Mouse (Mus musculus) gastrocnemius, adult 18-20 months (tissue): Measurements from ENCODE around the gene Plac9b. TPM values are rescaled to one million over a fixed set of nuclear protein-coding genes. Genes with fewer than 3 reads are reported as not detected.
"Not testable (repeated sequence)": the region's sequence is repeated elsewhere in the genome, so short reads cannot be mapped to it uniquely, and the experiment has no call there.

Source experiments
- DNase-seq: peaks from one replicate; pipeline ENCODE4 v3.0.0; 2021; ENCODE audit warnings: low spot score
- long read RNA-seq, 2 experiments: library from polyadenylated mRNA; stranded (forward); transcript quantifications; one replicate each; pipeline ENCODE4 v2.0.0; 2021
- total RNA-seq, 2 experiments: library from RNA; stranded (reverse); gene quantifications; 2 replicates each; pipeline ENCODE4 v1.2.3; 2021

Plac9b gene
- total RNA-seq = 10 to 100 TPM; 29.3 to 34.0 TPM
- long read RNA-seq, experiment 1, transcript Plac9b-203 (4 exons, 1,040 nt) = major isoform, 6 of 7 reads
- long read RNA-seq, experiment 1, partial matches to known transcripts = 0 of 7 reads
- long read RNA-seq, experiment 1, other reads (novel, unspliced or antisense) = 1 of 7 reads
- long read RNA-seq, experiment 2, transcript Plac9b-203 (4 exons, 1,040 nt) = major isoform, 12 of 12 reads
- long read RNA-seq, experiment 2, partial matches to known transcripts = 0 of 12 reads
- long read RNA-seq, experiment 2, other reads (novel, unspliced or antisense) = 0 of 12 reads

DNA sequence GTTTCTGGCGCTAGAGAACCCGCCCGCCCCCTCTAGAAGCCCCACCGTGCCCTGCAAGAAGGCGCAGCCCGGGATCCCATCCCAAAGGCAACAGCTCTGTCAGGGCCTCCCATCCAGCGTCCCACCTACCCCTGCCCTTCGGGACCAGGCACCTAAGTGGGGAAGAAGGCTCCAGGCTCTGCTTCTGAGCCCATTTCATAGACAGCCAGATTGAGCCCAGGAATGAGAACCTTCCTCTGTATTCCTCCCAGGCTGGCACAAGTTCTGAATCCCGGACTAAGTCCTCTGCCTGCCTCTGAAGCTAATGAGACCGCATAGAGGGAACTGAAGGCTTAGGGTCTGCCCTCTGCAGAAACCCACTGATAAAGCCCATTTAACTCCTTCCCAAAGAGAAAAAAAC, at the start of gene Plac9b:
Gene Plac9b (minus strand): TSS at position 101 of the 400 bp plus-strand sequence.
- not testable (repeated sequence) for DNase-seq

DNA sequence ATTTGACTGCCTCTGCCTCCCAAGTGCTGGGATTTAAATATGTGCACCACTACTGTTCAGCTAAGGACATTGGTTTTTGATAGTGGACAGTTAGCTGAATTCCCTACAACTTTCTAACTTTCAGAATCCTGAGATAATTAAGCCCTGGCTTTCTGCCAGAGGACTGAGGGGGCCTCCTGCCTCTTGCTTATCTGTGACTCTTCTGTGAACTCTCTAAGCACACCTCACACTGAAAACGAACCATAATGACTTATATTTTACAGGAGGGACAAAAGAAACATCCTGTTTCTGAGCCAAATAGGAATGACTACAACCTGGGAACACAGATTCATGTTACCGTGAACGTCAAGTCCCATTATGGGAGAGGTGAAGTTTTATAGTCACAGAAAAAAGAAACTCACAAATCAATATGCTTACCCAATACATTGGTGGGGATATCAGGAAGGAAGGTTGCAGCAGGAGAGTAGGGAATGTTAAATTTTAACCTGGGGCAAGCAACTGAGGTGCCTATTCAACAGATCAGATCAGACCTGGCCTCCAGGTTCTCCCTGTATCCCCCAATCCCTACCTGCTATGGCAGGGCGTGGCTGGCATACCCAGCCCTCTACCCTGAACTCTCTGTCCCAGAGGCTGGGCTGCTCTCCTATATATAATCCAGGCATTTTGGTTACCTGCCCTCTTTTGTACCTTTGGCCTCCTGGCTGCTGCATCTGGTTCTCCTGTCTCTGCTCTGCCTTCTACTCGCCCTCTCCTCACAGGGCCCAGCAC, 34.1 kb upstream of the Plac9b start:
- not testable (repeated sequence) for DNase-seq

DNA sequence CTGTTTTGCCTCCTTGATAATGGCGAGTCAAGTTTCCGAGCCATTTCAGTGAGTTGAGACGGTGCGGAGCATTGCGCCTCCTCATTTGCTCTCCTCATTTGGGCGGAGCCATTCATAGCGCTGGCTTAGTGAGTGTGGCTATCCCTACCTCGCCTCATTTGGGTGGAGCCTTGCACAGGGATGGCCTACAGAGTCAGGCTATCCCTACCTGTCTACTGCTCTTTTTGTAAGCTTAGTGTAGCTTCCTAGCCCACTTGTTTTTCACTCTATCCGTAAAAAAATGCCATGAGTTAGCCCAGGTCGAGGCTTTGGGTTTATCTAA, 24.6 kb upstream of the Plac9b start, which contains the start of gene Tmem254b:
Gene Tmem254b (minus strand): TSS at position 116 of the 322 bp plus-strand sequence.
- DNase-seq = not testable (repeated sequence)

DNA sequence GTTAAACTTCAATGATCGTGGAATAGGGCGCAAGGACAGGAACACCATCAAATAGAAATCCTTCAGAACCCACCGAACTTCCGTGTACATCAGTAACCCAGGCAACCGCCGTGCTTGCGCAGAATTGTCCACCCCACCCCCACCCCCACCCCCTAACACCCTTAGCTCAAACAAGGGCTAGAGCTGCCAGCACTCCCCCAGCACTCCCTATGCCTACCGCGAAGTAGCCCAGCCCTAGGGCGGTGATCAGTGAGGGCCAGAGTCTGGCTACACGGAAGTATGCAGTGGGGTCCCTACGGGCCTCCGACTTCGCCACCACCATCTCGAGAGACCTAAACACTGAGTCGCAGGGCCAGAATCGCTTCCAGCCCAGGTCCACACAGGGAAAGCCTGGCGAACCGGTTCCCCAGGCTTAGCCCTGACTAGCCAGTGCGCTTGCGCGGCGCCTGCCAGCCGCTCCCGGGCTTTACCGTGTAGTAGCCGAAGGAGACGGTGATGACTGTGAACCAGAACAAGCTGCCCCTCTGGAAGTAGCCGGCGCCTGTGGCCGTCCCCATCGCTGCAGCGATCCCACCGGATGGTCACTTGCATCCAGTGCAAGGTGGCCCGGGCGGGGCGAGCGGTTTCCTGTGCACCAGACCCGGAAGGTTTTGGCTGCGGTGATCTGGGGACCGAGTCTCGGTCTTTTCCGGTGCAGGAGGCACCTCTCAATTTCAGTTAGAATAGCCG, 24.1 kb upstream of the Plac9b start:
- not testable (repeated sequence) for DNase-seq

DNA sequence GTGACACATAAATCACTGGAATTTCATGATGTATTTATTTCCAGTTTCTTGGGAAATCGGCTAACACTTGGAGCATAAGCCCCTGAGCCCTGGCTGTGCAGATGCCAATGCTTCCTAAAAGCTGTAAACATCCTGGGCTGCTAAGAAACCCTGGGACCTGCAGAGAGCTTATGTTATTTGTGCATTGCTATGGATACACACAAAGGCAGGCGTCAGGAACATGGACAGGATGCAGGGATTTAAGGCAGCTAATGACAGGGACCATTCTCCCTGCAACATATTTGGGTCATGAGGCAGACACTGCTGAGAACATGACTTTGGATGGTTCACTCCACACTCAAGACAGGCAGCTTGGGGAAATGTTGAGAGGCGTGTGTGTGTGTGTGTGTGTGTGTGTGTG, 15.6 kb upstream of the Plac9b start:
- not testable (repeated sequence) for DNase-seq

DNA sequence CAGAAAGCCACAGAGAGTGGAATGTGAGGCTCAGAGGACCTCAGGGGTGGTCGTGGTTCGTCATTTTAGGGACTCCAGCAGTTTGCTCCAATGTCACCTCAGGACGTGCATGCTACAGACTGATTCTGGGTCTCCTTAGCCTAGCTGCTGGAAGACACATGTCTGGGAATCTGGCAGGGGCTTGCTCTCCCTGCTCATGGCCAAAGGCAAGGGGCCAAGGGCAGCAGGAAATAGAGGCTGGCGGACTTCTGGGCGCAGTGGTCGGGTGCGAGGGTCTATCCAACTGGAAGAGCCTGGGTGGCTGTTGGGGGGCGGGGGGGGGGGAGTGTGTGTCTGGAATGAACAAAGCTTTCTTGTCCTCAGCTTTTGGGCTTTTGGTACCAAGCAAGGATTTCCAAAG, 6.1 kb upstream of the Plac9b start:
- DNase-seq = not testable (repeated sequence)

DNA sequence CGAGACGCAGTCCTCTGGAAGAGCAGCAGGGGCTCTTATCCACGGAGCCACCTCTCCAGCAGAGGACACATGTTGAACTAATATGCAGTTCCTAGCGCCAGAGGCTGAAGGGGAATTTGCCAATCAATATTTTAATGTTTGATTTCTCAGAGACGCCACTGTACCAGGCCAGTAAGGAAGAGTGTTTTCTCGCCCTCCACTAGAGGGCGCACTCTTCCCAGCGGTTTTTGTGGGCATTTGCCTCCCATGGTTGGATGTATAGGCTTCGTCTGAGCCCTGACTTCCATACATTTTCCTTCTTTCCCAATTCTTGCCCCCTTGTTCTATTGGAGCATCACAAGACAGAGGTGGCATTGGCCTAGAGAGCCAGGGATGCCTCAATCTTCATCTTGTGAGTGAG, 4.4 kb upstream of the Plac9b start:
- DNase-seq = not testable (repeated sequence)

DNA sequence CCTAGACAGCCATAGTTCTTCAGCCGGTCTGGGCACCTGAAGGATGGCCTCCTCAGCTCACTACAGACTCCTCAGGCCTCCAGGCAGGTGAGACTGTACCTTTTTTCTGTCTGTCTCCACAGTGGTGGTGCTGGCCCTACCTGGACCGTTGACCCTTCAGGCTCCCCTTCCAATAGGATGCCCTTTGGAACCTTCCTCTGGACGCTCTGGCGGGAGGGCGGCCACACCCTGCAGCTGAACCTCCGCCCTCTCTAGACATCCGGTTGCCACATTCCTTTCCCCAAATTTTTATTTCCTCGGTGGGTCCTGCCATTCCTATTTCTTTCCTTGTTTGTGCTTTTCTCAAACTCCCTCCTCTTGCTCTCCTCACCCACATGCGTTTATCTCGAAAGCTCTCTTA, 620 bp downstream of the Plac9b start:
- DNase-seq = not testable (repeated sequence)

DNA sequence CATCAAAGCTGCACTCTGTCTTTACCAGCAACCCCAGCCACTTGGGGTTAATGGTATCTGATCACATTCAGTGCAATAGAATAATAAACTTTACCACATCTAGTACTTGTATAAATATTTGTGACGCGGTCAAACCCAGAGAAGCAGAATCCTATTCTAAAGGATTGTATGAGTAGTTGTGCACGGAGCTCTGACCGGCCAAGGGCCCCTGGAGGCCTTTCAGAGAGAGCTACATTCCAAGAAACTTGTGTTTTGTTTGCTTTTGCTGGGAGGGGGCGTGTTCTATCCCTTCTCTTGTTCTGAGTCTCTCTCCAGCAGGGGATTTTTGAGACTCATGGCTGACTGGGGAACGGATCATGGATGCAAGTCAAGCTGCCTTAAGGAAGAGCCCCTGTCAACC, 7.3 kb downstream of the Plac9b start:
- DNase-seq = not testable (repeated sequence)

DNA sequence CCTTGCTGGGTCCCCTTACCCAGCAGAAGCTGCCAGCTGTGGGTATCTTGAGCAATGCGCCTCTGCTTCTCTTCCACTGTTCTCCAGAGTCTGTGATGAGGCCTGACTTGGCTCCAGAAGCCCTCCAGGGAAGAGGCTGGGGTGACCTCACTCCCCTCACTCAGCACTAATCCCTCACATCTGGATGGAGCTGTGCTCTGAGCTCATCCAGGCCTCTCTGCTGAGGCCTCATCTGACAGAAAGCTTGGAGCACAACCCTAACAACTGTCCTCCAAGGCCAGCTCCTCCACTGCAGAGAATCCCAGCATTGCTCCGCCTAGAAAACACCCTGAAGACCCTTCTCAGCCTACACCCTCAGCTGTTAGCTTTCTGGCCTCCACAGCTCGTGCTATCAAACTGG, 8.3 kb downstream of the Plac9b start:
- not testable (repeated sequence) for DNase-seq

DNA sequence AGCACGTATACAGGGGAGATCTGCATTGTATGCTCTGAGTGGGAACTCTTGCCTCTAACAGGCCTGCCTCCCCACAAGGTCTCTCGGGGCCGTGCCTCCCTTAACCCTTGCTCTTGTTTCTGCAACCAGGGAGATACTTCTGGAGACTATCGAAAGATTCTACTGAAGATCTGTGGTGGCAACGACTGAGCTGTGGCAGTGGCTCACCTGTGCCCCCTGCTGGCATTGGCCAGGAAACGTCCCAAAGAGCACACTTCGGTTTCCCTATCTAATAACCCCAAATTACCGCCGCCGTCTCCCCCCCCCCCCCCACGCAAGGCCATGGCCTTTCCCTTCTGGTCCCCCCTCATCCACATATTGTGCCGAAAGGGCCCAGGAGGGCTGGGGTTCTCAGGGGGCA, 17.0 kb downstream of the Plac9b start:
- not testable (repeated sequence) for DNase-seq

DNA sequence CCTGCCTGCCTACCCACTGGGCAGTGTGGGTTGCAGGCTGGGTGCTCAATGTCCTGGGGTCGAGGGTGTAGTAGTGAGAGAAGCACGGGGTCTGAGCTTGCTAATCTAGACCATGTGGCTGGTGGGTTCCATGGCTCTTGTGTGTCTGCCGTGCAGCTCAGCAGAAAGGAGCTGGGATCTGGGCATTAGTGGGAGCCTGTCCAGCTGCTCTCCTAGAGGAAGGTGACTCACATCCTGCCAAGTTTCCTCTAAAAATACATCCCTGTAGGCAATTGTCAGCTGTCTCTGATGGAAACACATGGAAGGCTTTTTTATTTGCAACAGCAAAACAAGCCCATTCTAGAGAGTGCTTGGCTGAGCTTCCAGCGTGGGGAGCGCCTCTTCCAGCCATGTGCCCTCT, 19.9 kb downstream of the Plac9b start:
- not testable (repeated sequence) for DNase-seq

DNA sequence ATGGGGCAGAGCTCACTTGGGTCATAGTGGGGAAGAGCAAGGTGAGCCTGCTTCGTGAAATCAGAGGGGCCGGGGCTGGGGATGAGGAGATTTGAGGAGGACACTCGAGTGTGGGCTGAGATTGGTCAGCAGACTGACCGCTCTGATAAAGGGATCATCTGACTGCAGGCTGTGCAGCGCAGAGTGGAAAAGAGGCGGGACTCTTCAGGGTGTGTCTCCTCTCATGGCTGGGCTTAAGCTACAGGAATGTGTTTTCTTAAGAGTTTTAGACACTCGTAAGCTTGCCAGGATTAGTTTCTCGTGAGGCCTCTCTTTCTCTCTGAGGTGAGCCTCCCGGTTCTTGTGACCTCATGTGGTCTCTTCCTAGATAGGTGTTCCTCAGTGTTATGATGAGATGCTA, 21.1 kb downstream of the Plac9b start:
- DNase-seq = not testable (repeated sequence)

DNA sequence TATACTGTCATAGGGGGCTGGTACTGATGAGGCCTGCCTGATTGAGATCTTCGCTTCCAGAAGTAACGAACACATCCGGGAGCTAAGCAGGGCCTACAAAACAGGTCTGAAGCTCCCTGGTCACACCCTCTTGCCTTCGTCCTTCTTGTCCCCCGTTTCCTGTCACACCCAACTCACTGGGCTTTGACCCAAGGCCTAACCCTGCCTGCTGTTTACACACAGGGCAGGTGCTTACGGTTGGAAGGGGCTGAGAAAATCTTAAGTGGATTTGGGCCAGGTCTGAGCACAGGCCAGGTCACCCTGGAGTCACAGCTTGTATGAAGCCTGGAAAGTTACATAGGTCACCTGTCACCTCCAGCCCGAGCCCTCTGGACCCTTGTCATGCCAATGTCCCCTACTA, 26.2 kb downstream of the Plac9b start:
- DNase-seq = not testable (repeated sequence)

DNA sequence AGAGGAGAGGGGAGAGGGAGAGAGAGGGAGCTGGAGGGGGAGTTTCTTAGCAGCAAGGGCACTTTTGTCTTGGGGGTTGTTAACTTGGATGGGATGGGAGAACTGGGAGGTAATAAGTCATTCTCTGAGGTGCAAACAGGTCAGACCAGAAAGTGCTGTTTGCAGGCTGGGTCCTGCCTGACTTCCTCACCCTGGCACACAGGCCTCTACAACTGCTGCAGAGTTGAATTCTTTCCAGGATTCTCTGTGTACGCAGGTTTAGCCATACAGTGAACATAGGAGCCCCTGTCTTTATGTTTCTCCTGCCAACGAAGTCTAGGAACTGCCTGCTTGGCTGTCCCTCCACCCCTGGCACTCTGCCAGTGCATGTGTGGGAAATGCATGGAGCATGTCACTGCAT, 35.2 kb downstream of the Plac9b start:
- DNase-seq = not testable (repeated sequence)

DNA sequence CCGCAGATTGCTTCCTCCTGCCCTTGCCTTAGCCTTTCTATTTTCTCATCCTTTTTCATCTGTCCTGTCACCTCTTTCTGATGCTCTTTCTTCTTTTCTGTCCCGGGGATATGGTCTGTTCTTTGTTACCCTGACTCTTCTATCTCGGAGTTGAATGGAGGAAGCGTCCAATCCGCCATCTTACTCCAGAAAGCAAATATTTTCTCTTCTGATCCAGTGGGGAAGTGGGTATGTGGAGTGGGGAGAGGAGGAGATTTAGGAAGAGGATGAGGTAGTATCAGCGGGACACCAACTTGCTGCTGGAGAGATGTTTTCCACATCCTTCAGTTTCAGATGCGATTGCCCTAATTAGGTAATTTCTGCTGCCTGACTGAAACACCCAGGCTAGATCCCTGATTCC, 63.2 kb downstream of the Plac9b start:
- DNase-seq = not testable (repeated sequence)

DNA sequence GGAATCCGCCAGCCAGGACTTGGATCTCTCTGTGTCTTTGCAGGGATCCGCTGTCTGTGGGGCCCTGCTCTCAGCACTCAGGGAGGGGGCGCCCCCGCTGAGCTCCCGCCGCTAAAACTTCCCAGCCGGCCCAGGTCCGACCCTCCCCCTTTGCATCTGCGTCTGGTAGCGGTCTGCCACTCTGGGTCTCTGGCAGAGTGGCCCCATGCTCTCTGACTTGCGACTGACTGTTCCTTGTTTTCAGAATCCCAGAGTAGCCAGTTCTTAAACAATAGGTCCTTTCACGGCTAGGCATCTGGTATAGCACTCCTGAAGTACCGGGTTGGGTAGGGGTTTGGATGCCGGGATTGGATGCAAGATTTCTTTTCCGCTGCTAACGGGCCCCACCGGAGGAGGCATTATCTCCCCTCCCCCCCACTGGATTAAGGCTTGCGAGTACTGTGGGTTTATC, 63.7 kb downstream of the Plac9b start:
- not testable (repeated sequence) for DNase-seq

DNA sequence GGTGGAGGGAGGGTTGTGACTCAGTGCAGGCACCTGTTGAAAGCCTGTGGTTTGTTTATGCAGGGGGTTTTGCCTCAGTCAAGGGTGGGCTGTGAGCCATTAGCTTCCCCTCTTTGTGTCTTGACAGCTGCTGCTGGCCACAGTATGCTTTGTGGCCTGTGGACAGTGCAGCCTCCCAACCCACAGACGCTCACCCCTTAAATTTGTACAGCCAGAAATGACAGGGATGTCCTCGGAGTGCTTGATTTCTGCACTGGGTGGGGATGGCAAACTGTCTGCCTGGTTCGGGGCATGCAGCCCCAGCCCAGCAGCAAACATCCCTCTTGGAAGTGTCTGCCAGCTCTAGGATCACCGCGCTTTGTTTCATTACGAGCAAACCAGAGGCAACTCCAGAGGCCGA, 64.1 kb downstream of the Plac9b start, which contains the start of gene Duxbl2:
Gene Duxbl2 (plus strand): TSS at position 200 of the 400 bp plus-strand sequence.
- DNase-seq = not testable (repeated sequence)
